Mouse (Mus musculus) CH12F3 (cell line): Measurements from ENCODE around the gene Olfr895.

Experiments used
- in situ Hi-C: fragments of 300-500 bp; cut with MboI; formaldehyde crosslinking; loops from 2 replicates; pipeline ENCODE4 v1.14.3; 2020; ENCODE audit warnings: low sequenced_read_pairs

Gene Olfr895

GRCm38 (mm10) chr9:38267551-38267950 lies at the start of gene Olfr895:
Gene Olfr895, plus strand, starts transcription at chr9:38267851.
- in situ Hi-C loops = no loop called here

GRCm38 (mm10) chr9:38252474-38252873 lies 15.2 kb upstream of the Olfr895 start, which contains the start of gene Olfr143:
Gene Olfr143, plus strand, starts transcription at chr9:38252774.
- in situ Hi-C loops = no loop called here

GRCm38 (mm10) chr9:38290807-38291206 lies 23.2 kb downstream of the Olfr895 start, which contains the start of gene Olfr896-ps1:
Gene Olfr896-ps1, plus strand, starts transcription at chr9:38291107.
- in situ Hi-C loops = no loop called here
